Mouse (Mus musculus) forebrain, embryonic 15.5 days (tissue): ENCODE results near the gene Fscn3. TPM values are rescaled to one million over a fixed set of nuclear protein-coding genes. Genes with fewer than 3 reads are reported as not detected.

ENCODE experiments used
- ATAC-seq: fragments of 200-750 bp; cut with Nextera tagmentation; replicated peaks from 2 replicates; pipeline ENCODE4 v1.8.0; 2017; ENCODE audit warnings: mild to moderate bottlenecking, moderate TSS enrichment, moderate library complexity
- H3K27ac ChIP-seq: fragments of 300-500 bp; sonication (generic); replicated peaks from 2 replicates; pipeline ENCODE4 v1.5.1; 2015; ENCODE audit warnings: mild to moderate bottlenecking, inconsistent platforms
- H3K27me3 ChIP-seq: fragments of 300-500 bp; sonication (generic); 2 replicates; pipeline ENCODE4 v1.6.1; 2015; ENCODE audit warnings: inconsistent platforms
- H3K36me3 ChIP-seq: fragments of 300-500 bp; sonication (generic); 2 replicates; pipeline ENCODE4 v1.6.1; 2015; ENCODE audit warnings: mild to moderate bottlenecking, inconsistent platforms
- H3K4me1 ChIP-seq: fragments of 300-500 bp; sonication (generic); 2 replicates; pipeline ENCODE4 v1.6.1; 2015; ENCODE audit warnings: inconsistent platforms
- H3K4me2 ChIP-seq: fragments of 300-500 bp; sonication (generic); replicated peaks from 2 replicates; pipeline ENCODE4 v1.6.1; 2015; ENCODE audit warnings: mild to moderate bottlenecking, inconsistent platforms
- H3K4me3 ChIP-seq: fragments of 300-500 bp; sonication (generic); 2 replicates; pipeline ENCODE4 v1.5.1; 2015; ENCODE audit warnings: mild to moderate bottlenecking, inconsistent platforms
- H3K9ac ChIP-seq: fragments of 300-500 bp; sonication (generic); replicated peaks from 2 replicates; pipeline ENCODE4 v1.6.1; 2015; ENCODE audit warnings: mild to moderate bottlenecking, inconsistent platforms
- H3K9me3 ChIP-seq: fragments of 300-500 bp; sonication (generic); 2 replicates; pipeline ENCODE4 v1.6.1; 2016; ENCODE audit warnings: inconsistent platforms
- WGBS: fragments of 180-500 bp; shearing (Covaris S2); methylation state at CpG from one replicate; pipeline ENCODE4 v1.1.7; 2015; ENCODE audit warnings: mixed read lengths; 5-methylcytosine and 5-hydroxymethylcytosine counted together
- polyA plus RNA-seq: library from polyadenylated mRNA; unstranded; fragments of >200 nt; fragmentation: Nextera tagmentation; extraction: Ambion mirVana; gene quantifications from 2 replicates; pipeline ENCODE4 v1.2.1, GENCODE M21; 2015

Gene Fscn3
- polyA plus RNA-seq: not detected in 2 replicates

- no peaks in the 10 kb centered on the region for H3K27me3 ChIP-seq
- H3K9me3 ChIP-seq: no peaks in the 10 kb centered on the region
- no peak within 1 kb of the TSS for H3K4me2 ChIP-seq
- 76% methylated on average over 3 of the region's 3 CpGs for WGBS
- peaks cover 12% of the 10 kb centered on the region for H3K36me3 ChIP-seq
- ATAC-seq: no peak
- H3K27ac ChIP-seq: no peak within 1 kb of the TSS
- H3K4me3 ChIP-seq: no peak within 1 kb of the TSS
- H3K4me1 ChIP-seq: peaks cover 14% of the 10 kb centered on the region
- no peak within 1 kb of the TSS for H3K9ac ChIP-seq
Observed at GRCm38 (mm10) chr6:28427096-28427839, at the start of gene Fscn3. TSS of gene Fscn3 (plus strand) at chr6:28427789.

GRCm38 (mm10) chr6:28381983-28382382 lies 45.6 kb upstream of the Fscn3 start:
- H3K4me3 ChIP-seq: no peak overlapping the region
- no peak overlapping the region for H3K4me2 ChIP-seq
- no peak overlapping the region for H3K27ac ChIP-seq
- no peaks in the 10 kb centered on the region for H3K36me3 ChIP-seq
- 70% methylated on average over 4 of the region's 4 CpGs for WGBS
- H3K9me3 ChIP-seq: no peaks in the 10 kb centered on the region
- H3K9ac ChIP-seq: no peak overlapping the region
- no peaks in the 10 kb centered on the region for H3K27me3 ChIP-seq
- no peaks in the 10 kb centered on the region for H3K4me1 ChIP-seq
- no peak for ATAC-seq

- no peak overlapping the region for H3K27ac ChIP-seq
- H3K4me3 ChIP-seq: no peak overlapping the region
- H3K36me3 ChIP-seq: no peaks in the 10 kb centered on the region
- WGBS: 89% methylated on average over 3 of the region's 3 CpGs
- no peak overlapping the region for H3K4me2 ChIP-seq
- no peaks in the 10 kb centered on the region for H3K9me3 ChIP-seq
- no peak overlapping the region for H3K9ac ChIP-seq
- no peak for ATAC-seq
- H3K4me1 ChIP-seq: no peaks in the 10 kb centered on the region
- H3K27me3 ChIP-seq: no peaks in the 10 kb centered on the region
Observed at GRCm38 (mm10) chr6:28385169-28385568, 42.4 kb upstream of the Fscn3 start.

- 86% methylated on average over 3 of the region's 3 CpGs for WGBS
- Histone ChIP-seq H3K4me2 (no peak overlapping the region), H3K27me3 (no peaks in the 10 kb centered on the region), H3K9me3 (no peaks in the 10 kb centered on the region), H3K4me1 (no peaks in the 10 kb centered on the region), H3K36me3 (no peaks in the 10 kb centered on the region), H3K27ac (no peak overlapping the region), H3K4me3 (no peak overlapping the region), H3K9ac (no peak overlapping the region)
- ATAC-seq: no peak
Observed at GRCm38 (mm10) chr6:28389038-28389437, 38.6 kb upstream of the Fscn3 start.

GRCm38 (mm10) chr6:28396051-28396852 lies 31.3 kb upstream of the Fscn3 start:
- Histone ChIP-seq H3K27ac (peak overlapping the region; percentile 65), H3K4me3 (peak overlapping the region; percentile 56), H3K9ac (no peak overlapping the region), H3K4me1 (peaks cover 16% of the 10 kb centered on the region), H3K36me3 (no peaks in the 10 kb centered on the region), H3K9me3 (0 out of 2 replicates have a peak, but pooled peaks cover 3% of the 10 kb centered on the region), H3K4me2 (peak overlapping the region; percentile 73), H3K27me3 (no peaks in the 10 kb centered on the region)
- WGBS: 6% methylated on average over 15 of the region's 15 CpGs
- ATAC-seq: peak; percentile 57

- ATAC-seq: peak; percentile 68
- Histone ChIP-seq H3K9me3 (0 out of 2 replicates have a peak, but pooled peaks cover 3% of the 10 kb centered on the region), H3K9ac (peak overlapping the region; percentile 62), H3K4me1 (peaks cover 16% of the 10 kb centered on the region), H3K36me3 (no peaks in the 10 kb centered on the region), H3K27me3 (no peaks in the 10 kb centered on the region), H3K4me3 (peak overlapping the region; percentile 56), H3K27ac (peak overlapping the region; percentile 65), H3K4me2 (peak overlapping the region; percentile 73)
- WGBS: 1% methylated on average over 19 of the region's 19 CpGs
Observed at GRCm38 (mm10) chr6:28396853-28397457, 30.6 kb upstream of the Fscn3 start.

- WGBS: under 1% methylated on average over 33 of the region's 33 CpGs
- Histone ChIP-seq H3K4me3 (peak within 1 kb of the TSS; percentile 56), H3K27me3 (no peaks in the 10 kb centered on the region)
Observed at GRCm38 (mm10) chr6:28397681-28398203, 29.8 kb upstream of the Fscn3 start, which contains the start of gene Zfp800. TSS of gene Zfp800 (minus strand) at chr6:28398005.

GRCm38 (mm10) chr6:28398726-28399125 lies 28.9 kb upstream of the Fscn3 start:
- Histone ChIP-seq H3K9ac (no peak overlapping the region), H3K4me1 (peaks cover 16% of the 10 kb centered on the region), H3K4me3 (no peak overlapping the region), H3K27ac (no peak overlapping the region), H3K4me2 (no peak overlapping the region), H3K27me3 (no peaks in the 10 kb centered on the region), H3K36me3 (no peaks in the 10 kb centered on the region), H3K9me3 (0 out of 2 replicates have a peak, but pooled peaks cover 3% of the 10 kb centered on the region)
- no peak for ATAC-seq
- 87% methylated on average over 3 of the region's 3 CpGs for WGBS

More at GRCm38 (mm10) chr6:28397681-28398203, 29.8 kb upstream of the Fscn3 start, which contains the start of gene Zfp800:
- H3K9ac ChIP-seq: peak within 1 kb of the TSS; percentile 62
- 0 out of 2 replicates have a peak, but pooled peaks cover 3% of the 10 kb centered on the region for H3K9me3 ChIP-seq
- H3K36me3 ChIP-seq: no peaks in the 10 kb centered on the region
- peak; percentile 67 for ATAC-seq
- peak within 1 kb of the TSS; percentile 65 for H3K27ac ChIP-seq
- H3K4me1 ChIP-seq: peaks cover 16% of the 10 kb centered on the region
- peak within 1 kb of the TSS; percentile 73 for H3K4me2 ChIP-seq

GRCm38 (mm10) chr6:28399791-28400190 lies 27.8 kb upstream of the Fscn3 start:
- no peak for ATAC-seq
- Histone ChIP-seq H3K27me3 (no peaks in the 10 kb centered on the region), H3K36me3 (no peaks in the 10 kb centered on the region), H3K4me3 (no peak overlapping the region), H3K27ac (no peak overlapping the region), H3K9me3 (0 out of 2 replicates have a peak, but pooled peaks cover 3% of the 10 kb centered on the region), H3K9ac (no peak overlapping the region), H3K4me2 (no peak overlapping the region), H3K4me1 (peaks cover 16% of the 10 kb centered on the region)
- WGBS: 93% methylated on average over 4 of the region's 4 CpGs

- no peaks in the 10 kb centered on the region for H3K4me1 ChIP-seq
- H3K27ac ChIP-seq: no peak overlapping the region
- no peaks in the 10 kb centered on the region for H3K27me3 ChIP-seq
- H3K36me3 ChIP-seq: peaks cover 14% of the 10 kb centered on the region; the same call in 1 of the 2 replicates
- WGBS: 92% methylated on average over 9 of the region's 9 CpGs
- H3K9me3 ChIP-seq: no peaks in the 10 kb centered on the region
- no peak for ATAC-seq
- H3K4me3 ChIP-seq: no peak overlapping the region
- H3K9ac ChIP-seq: no peak overlapping the region
- H3K4me2 ChIP-seq: no peak overlapping the region
Observed at GRCm38 (mm10) chr6:28410053-28410452, 17.5 kb upstream of the Fscn3 start.

GRCm38 (mm10) chr6:28411236-28411635 lies 16.4 kb upstream of the Fscn3 start:
- no peaks in the 10 kb centered on the region for H3K27me3 ChIP-seq
- no peak for ATAC-seq
- no peak overlapping the region for H3K4me2 ChIP-seq

More at GRCm38 (mm10) chr6:28411236-28411635, 16.4 kb upstream of the Fscn3 start:
- no peak overlapping the region for H3K9ac ChIP-seq
- H3K4me3 ChIP-seq: no peak overlapping the region
- H3K4me1 ChIP-seq: no peaks in the 10 kb centered on the region
- H3K36me3 ChIP-seq: peaks cover 25% of the 10 kb centered on the region
- WGBS: 78% methylated on average over 2 of the region's 2 CpGs
- H3K9me3 ChIP-seq: no peaks in the 10 kb centered on the region
- no peak overlapping the region for H3K27ac ChIP-seq
